Mouse (Mus musculus): ENCODE data around the gene Gja5.

GRCm38 (mm10) chr3:96970986-96971385 is 66.5 kb downstream of the Gja5 start:
- no peak for TF ChIP-seq CTCF (conservative IDR thresholded peaks at IDR 0.05; ENCODE audit: low read length)
- TF ChIP-seq NANOG (IDR thresholded peaks at IDR 0.05; ENCODE audit: borderline replicate concordance, low read length): no peak
